Mouse (Mus musculus): ENCODE data around the gene Naa40.
A peak's percentile ranks its signal among the peaks of the same experiment; 100 is the strongest.

DNA sequence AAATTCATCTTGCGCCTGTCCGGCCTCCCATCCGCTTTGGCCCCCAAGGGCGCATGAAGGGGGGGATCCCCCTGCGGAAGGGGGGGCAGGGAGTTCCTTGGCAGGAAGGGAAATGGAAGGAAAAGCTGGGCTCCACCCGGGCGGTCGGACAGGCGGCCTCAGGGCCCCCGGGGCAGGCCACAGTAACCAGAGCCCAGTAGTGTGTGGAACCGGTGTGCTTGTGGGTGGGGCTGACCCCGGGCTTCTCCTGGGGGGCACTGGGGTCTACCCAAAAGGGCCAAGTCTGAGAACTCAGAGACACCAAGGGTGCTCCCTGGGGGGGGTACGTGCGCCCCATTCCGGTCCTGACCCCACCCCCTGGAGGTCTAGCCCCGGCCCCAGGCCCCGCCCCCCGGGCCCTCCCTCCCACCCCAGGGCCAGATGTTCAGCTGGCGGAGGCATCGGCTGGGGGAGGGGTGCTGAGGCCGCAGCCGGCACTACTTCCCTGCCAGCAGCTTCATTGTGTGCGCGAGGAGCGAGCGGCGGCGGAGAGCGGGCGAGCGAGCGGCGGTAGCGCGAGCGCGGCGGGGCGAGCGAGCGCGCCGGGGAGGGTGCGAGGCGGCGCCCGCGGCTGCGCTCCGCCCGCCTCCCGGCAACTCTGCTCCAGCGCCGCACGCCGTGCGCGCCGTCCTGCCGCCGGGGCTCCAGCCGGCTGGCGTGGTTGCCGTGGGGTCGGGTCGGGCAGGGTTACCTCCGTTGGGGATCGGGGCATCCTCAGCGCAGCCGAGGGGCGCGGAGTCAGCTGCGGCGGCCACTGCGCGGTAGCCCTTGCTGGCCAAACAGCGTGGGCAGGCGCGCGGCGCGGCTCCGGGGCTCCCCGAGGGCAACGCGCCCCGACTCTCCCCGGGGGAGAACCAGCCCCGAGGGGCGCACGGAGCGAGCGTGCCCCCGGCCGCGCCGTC, 27.1 kb upstream of the Naa40 start:
- no peak for TF ChIP-seq CTCF (IDR thresholded peaks at IDR 0.05; ENCODE audit: control insufficient read depth, insufficient read depth, insufficient read length)
- no peak for TF ChIP-seq FOSL1 (IDR thresholded peaks at IDR 0.05; ENCODE audit: insufficient read depth, low read length, poor library complexity, severe bottlenecking)
- TF ChIP-seq MAX (IDR thresholded peaks at IDR 0.05): peak; percentile 46
- TF ChIP-seq MYOG (IDR thresholded peaks at IDR 0.05; ENCODE audit: control insufficient read depth, extremely low read depth, insufficient read length): no peak

Data from C2C12 (cell line).